Mouse (Mus musculus): ENCODE data around the gene Ttc21b. TPM values are rescaled to one million over a fixed set of nuclear protein-coding genes. Genes with fewer than 3 reads are reported as not detected.

The Ttc21b gene
- polyA plus RNA-seq, 1 experiment from 2014 or later = 15.2 TPM

DNA sequence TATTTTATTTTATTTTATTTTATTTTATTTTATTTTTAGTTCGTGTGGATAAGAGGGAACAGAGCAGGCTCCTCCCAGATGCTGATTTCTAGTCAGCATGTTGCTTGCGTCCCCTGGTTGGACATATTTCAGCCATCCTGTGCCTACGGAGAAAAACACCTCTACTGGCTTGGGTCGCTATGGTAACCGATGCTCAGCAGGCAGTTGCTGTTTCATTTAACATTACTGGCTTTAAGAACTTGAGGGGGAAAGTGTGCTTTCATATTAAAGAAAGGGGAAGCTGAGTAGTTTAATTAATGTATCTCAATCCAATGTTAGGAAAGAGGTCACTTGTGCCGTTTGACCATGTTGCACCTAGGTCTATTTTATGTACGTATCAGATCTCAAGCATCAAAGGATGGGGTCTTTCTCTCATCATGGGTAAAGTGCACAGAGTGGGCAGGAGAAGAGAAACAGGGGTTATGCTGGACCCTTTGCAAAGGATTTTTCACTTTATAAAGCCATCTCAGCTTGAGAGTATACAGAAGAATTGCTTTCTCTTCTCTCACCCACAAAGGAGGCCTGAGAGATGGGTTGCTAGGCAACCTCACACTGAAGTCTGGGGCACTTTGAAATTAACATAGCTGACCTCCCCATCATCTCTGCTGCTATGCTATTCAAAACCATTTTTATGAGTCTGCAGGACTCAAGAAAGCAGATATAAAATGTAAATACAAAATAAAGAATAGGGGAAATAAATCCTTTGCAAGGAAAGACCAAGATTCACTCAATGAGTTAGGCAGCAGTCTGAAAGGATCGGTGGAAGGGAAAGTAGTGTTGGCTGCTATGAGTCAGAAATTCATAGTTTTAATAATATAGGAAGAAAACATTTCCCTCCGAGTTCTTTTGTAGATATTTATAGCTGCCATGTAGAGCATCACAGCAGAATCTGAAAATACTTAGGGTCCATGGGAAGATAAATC is 78.2 kb downstream of the Ttc21b start:
- peaks cover 5% of the 10 kb centered on the region; the same call in 1 of the 2 replicates for H3K4me1 ChIP-seq (ENCODE audit: insufficient read depth, low read length)
- ATAC-seq (ENCODE audit: low FRiP score, low TSS enrichment) = no peak
- H3K27ac ChIP-seq (ENCODE audit: low read length) = no peak overlapping the region
- no peak overlapping the region for H3K4me3 ChIP-seq (ENCODE audit: low read length)
- no peak overlapping the region for H3K4me2 ChIP-seq (replicated peaks; ENCODE audit: low read depth, low read length)
- H3K27me3 ChIP-seq (ENCODE audit: insufficient read depth, low read length) = peaks cover 6% of the 10 kb centered on the region; the same call in 1 of the 2 replicates
- no peaks in the 10 kb centered on the region for H3K9me3 ChIP-seq (ENCODE audit: low read length)
- WGBS = 76% methylated on average over 9 of the region's 9 CpGs
- H3K9ac ChIP-seq (replicated peaks; ENCODE audit: low read length) = no peak overlapping the region
- no peaks in the 10 kb centered on the region for H3K36me3 ChIP-seq (ENCODE audit: insufficient read depth, low read length)

DNA sequence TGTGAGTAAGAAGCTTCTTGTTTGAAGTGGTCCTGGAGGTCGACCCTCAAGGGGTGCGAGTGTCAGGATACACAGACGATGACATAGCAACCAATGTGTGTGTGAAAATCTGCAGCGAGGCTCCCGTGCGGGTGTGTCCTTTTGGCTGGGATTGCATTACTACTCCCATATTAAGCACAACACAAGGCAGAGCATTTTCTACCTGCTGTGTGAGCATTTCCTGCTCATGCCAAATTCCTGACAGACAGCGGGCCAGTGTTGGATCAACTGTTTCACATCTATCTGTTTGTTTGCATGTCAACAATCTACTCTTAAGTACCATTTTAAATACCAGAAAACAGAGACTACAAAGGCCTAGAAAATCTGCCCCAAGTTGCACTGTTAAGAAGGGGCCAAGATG is 79.4 kb downstream of the Ttc21b start:
- no peak for ATAC-seq (ENCODE audit: low FRiP score, low TSS enrichment)
- H3K27me3 ChIP-seq (ENCODE audit: insufficient read depth, low read length) = peaks cover 6% of the 10 kb centered on the region; the same call in 1 of the 2 replicates
- WGBS = 66% methylated on average over 7 of the region's 7 CpGs

DNA sequence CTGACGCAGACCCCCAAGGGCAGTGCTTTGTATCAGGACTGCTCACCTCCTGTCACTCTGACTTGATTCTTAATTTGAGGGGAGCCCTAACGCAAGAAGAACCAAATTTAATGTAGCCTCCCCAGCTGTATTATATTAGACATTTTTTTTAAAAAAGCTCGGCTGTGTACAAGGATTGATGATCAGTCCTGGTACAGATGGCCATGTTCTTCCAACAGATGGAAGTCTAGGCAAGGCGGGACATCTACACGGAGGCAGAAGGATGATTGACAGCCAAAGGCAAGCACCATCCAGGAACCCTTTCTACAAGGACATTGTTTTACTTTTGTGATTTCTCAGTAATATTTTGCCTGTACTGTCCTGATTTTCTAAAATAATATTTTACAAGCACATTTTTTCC is 83.3 kb downstream of the Ttc21b start:
- 0 out of 2 replicates have a peak, but pooled peaks cover 2% of the 10 kb centered on the region for H3K4me1 ChIP-seq (ENCODE audit: insufficient read depth, low read length)
- H3K4me2 ChIP-seq (replicated peaks; ENCODE audit: low read depth, low read length) = no peak overlapping the region
- no peak overlapping the region for H3K9ac ChIP-seq (replicated peaks; ENCODE audit: low read length)
- no peak overlapping the region for H3K27ac ChIP-seq (ENCODE audit: low read length)
- H3K36me3 ChIP-seq (ENCODE audit: insufficient read depth, low read length) = no peaks in the 10 kb centered on the region
- no peaks in the 10 kb centered on the region for H3K9me3 ChIP-seq (ENCODE audit: low read length)
- ATAC-seq (ENCODE audit: low FRiP score, low TSS enrichment) = no peak
- H3K4me3 ChIP-seq (ENCODE audit: low read length) = no peak overlapping the region
- peaks cover 6% of the 10 kb centered on the region; the same call in 1 of the 2 replicates for H3K27me3 ChIP-seq (ENCODE audit: insufficient read depth, low read length)
- 76% methylated on average over 5 of the region's 5 CpGs for WGBS

More for the DNA sequence above, 79.4 kb downstream of the Ttc21b start:
- no peaks in the 10 kb centered on the region for H3K9me3 ChIP-seq (ENCODE audit: low read length)
- no peak overlapping the region for H3K4me3 ChIP-seq (ENCODE audit: low read length)
- H3K9ac ChIP-seq (replicated peaks; ENCODE audit: low read length) = no peak overlapping the region
- H3K27ac ChIP-seq (ENCODE audit: low read length) = no peak overlapping the region
- no peak overlapping the region for H3K4me2 ChIP-seq (replicated peaks; ENCODE audit: low read depth, low read length)
- H3K4me1 ChIP-seq (ENCODE audit: insufficient read depth, low read length) = peaks cover 5% of the 10 kb centered on the region; the same call in 1 of the 2 replicates
- no peaks in the 10 kb centered on the region for H3K36me3 ChIP-seq (ENCODE audit: insufficient read depth, low read length)

DNA sequence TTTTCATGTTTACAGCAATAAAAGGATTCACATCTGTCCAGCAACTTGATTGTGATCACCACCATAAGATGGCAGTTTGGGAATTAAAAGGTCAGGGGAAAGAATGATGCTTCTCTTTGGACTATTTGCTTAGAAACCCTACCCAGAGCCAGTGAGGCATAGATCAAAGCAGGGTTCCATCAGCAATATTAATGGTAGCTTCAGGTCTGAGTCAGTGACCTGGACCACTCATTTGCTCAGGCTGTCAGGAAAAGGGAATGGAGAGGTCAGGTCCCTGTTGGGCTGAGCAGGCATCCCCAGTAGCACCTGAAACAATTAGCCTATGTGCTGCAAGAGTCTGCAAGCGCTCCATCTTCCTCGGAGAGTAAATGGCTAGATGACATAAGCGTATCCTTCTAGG is 84.8 kb downstream of the Ttc21b start:
- Histone ChIP-seq H3K9me3 (ENCODE audit: low read length) (no peaks in the 10 kb centered on the region), H3K4me1 (ENCODE audit: insufficient read depth, low read length) (0 out of 2 replicates have a peak, but pooled peaks cover 2% of the 10 kb centered on the region), H3K4me3 (ENCODE audit: low read length) (no peak overlapping the region), H3K4me2 (replicated peaks; ENCODE audit: low read depth, low read length) (peak overlapping the region; percentile 28), H3K9ac (replicated peaks; ENCODE audit: low read length) (no peak overlapping the region), H3K36me3 (ENCODE audit: insufficient read depth, low read length) (no peaks in the 10 kb centered on the region), H3K27me3 (ENCODE audit: insufficient read depth, low read length) (peaks cover 6% of the 10 kb centered on the region; the same call in 1 of the 2 replicates), H3K27ac (ENCODE audit: low read length) (no peak overlapping the region)
- 51% methylated on average over 3 of the region's 3 CpGs for WGBS
- peak; percentile 91 for ATAC-seq (ENCODE audit: low FRiP score, low TSS enrichment)

DNA sequence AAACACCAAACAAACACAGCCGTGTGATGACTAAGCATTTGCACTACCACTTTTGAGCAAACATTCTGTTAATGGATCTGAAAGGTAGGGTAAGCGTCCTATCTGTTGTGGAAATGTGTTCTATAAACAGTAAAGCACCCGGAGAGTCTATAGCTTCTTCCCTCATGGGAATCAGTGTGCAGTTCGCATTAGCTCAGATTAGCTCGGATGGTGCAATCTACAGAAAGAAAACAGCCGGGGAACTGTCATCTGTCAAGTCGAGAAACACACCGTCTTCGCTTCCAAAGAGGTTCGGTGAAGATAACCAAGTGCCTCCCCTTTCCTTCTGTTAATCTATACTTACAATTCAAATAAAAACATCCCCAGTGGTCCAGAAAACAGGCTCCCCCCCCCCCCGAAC is 85.7 kb downstream of the Ttc21b start:
- 0 out of 2 replicates have a peak, but pooled peaks cover 2% of the 10 kb centered on the region for H3K4me1 ChIP-seq (ENCODE audit: insufficient read depth, low read length)
- no peak overlapping the region for H3K4me2 ChIP-seq (replicated peaks; ENCODE audit: low read depth, low read length)
- no peaks in the 10 kb centered on the region for H3K9me3 ChIP-seq (ENCODE audit: low read length)
- H3K36me3 ChIP-seq (ENCODE audit: insufficient read depth, low read length) = no peaks in the 10 kb centered on the region
- no peak for ATAC-seq (ENCODE audit: low FRiP score, low TSS enrichment)
- H3K27me3 ChIP-seq (ENCODE audit: insufficient read depth, low read length) = peaks cover 6% of the 10 kb centered on the region; the same call in 1 of the 2 replicates
- no peak overlapping the region for H3K9ac ChIP-seq (replicated peaks; ENCODE audit: low read length)
- H3K4me3 ChIP-seq (ENCODE audit: low read length) = no peak overlapping the region
- 43% methylated on average over 11 of the region's 11 CpGs for WGBS
- H3K27ac ChIP-seq (ENCODE audit: low read length) = no peak overlapping the region

DNA sequence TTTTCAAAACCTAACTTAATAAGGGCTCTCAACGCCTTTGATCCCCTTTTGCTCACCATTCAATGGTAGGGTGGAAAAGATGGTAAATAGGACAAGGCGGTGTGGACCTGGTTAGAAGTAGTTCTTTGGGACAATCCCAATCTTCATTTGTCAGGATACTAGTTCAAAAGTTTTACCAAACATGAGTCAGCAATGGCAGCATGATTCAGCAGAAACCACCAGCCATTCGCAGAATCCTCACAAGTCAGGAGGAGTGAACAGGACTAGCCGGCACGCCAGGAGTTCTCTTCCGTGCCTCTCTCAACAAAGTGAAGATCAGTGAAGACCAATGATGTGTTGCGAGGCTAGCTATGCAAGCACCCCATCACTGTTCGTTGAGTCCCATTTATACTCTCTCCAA is 91.4 kb downstream of the Ttc21b start:
- H3K9me3 ChIP-seq (ENCODE audit: low read length) = no peaks in the 10 kb centered on the region
- WGBS = 92% methylated on average over 8 of the region's 8 CpGs
- no peaks in the 10 kb centered on the region for H3K4me1 ChIP-seq (ENCODE audit: insufficient read depth, low read length)
- H3K9ac ChIP-seq (replicated peaks; ENCODE audit: low read length) = no peak overlapping the region
- no peak overlapping the region for H3K4me3 ChIP-seq (ENCODE audit: low read length)
- no peaks in the 10 kb centered on the region for H3K36me3 ChIP-seq (ENCODE audit: insufficient read depth, low read length)
- no peak for ATAC-seq (ENCODE audit: low FRiP score, low TSS enrichment)
- no peak overlapping the region for H3K27ac ChIP-seq (ENCODE audit: low read length)
- no peak overlapping the region for H3K4me2 ChIP-seq (replicated peaks; ENCODE audit: low read depth, low read length)
- no peaks in the 10 kb centered on the region for H3K27me3 ChIP-seq (ENCODE audit: insufficient read depth, low read length)

DNA sequence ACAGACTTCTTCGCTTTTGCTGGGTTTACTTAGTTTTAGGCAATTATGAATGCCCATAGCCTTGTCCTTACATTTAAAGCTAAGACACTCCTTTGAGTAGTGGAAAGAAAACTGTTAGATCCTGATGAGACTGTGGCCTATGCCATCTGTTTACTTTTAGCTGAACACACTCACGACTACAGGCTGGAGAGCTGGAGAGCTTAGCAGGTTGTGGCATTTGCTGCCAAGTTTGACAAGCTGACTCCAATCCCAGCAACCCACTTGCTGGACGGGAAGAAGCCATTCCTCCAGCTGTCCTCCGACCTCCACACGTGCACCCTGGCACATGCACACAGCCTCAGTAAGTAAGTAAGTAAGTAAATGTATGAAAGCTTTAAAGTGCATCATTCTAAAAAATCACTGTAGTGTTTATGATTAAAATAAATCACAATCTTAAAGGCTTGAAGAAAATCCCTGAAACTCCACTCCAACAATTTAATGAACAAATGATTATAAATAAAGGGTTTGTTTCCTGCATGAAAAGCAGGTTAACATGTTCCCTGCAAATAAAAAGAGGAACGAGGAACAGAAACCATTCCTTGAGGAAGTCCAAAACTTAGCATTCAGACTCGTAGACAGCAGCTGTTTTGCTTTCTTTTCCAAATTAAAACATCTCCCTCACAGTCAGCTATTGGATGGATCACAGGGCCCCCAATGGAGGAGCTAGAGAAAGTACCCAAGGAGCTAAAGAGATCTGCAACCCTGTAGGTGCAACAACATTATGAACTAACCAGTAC is 98.1 kb downstream of the Ttc21b start:
- no peak overlapping the region for H3K4me3 ChIP-seq (ENCODE audit: low read length)
- 61% methylated on average over 7 of the region's 7 CpGs for WGBS
- H3K9me3 ChIP-seq (ENCODE audit: low read length) = no peaks in the 10 kb centered on the region
- ATAC-seq (ENCODE audit: low FRiP score, low TSS enrichment) = no peak
- no peak overlapping the region for H3K27ac ChIP-seq (ENCODE audit: low read length)
- no peak overlapping the region for H3K9ac ChIP-seq (replicated peaks; ENCODE audit: low read length)
- no peaks in the 10 kb centered on the region for H3K27me3 ChIP-seq (ENCODE audit: insufficient read depth, low read length)
- no peaks in the 10 kb centered on the region for H3K4me1 ChIP-seq (ENCODE audit: insufficient read depth, low read length)
- no peaks in the 10 kb centered on the region for H3K36me3 ChIP-seq (ENCODE audit: insufficient read depth, low read length)
- no peak overlapping the region for H3K4me2 ChIP-seq (replicated peaks; ENCODE audit: low read depth, low read length)

DNA sequence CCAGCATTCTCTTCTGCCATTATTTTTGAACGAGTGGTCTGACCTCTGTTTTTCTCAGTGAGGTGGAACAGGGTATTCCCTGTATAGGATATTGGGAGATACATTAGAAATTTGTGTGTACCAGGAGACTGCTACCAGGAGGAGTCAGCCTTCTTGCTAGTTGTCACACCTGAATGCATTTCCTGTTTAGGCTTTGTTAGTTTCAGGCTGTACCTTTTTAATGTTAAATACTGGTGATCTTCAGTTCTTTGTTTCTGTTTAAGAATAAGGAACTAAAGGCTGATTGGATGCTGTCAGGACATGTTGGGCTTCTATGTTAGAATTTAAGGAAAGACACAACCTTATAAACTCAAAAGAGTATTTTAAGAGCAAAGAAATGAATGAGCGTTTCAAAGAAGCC is 105.0 kb downstream of the Ttc21b start:
- ATAC-seq (ENCODE audit: low FRiP score, low TSS enrichment) = no peak
- H3K9ac ChIP-seq (replicated peaks; ENCODE audit: low read length) = no peak overlapping the region
- H3K4me1 ChIP-seq (ENCODE audit: insufficient read depth, low read length) = 0 out of 2 replicates have a peak, but pooled peaks cover 6% of the 10 kb centered on the region
- no peaks in the 10 kb centered on the region for H3K36me3 ChIP-seq (ENCODE audit: insufficient read depth, low read length)
- 62% methylated on average over 2 of the region's 2 CpGs for whole genome bisulfite sequencing
- no peaks in the 10 kb centered on the region for H3K9me3 ChIP-seq (ENCODE audit: low read length)
- no peaks in the 10 kb centered on the region for H3K27me3 ChIP-seq (ENCODE audit: insufficient read depth, low read length)
- H3K27ac ChIP-seq (ENCODE audit: low read length) = no peak overlapping the region
- no peak overlapping the region for H3K4me2 ChIP-seq (replicated peaks; ENCODE audit: low read depth, low read length)
- no peak overlapping the region for H3K4me3 ChIP-seq (ENCODE audit: low read length)

DNA sequence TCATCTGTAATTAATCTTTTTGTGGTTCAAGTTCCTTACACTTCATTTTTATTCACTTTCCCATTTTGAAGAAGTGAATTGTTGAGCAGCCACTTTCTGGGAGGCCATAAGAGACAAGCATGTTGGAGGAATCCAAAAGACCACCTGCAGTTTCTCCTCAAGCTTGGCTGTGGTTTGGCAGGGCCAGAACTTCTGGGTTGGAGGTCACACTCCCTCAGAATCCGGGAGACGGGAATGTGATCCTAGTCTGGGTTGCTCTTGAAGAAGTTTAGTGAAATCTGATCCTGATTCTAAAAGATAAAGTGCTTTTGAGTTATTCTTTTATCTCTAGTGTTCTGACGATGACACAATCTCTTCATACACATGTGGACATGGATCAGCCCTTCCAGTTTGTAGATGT is 105.9 kb downstream of the Ttc21b start:
- Histone ChIP-seq H3K9me3 (ENCODE audit: low read length) (no peaks in the 10 kb centered on the region), H3K4me3 (ENCODE audit: low read length) (no peak overlapping the region), H3K36me3 (ENCODE audit: insufficient read depth, low read length) (no peaks in the 10 kb centered on the region), H3K27me3 (ENCODE audit: insufficient read depth, low read length) (no peaks in the 10 kb centered on the region), H3K9ac (replicated peaks; ENCODE audit: low read length) (no peak overlapping the region), H3K4me1 (ENCODE audit: insufficient read depth, low read length) (0 out of 2 replicates have a peak, but pooled peaks cover 6% of the 10 kb centered on the region), H3K4me2 (replicated peaks; ENCODE audit: low read depth, low read length) (no peak overlapping the region), H3K27ac (ENCODE audit: low read length) (no peak overlapping the region)
- WGBS = 19% methylated on average over 3 of the region's 3 CpGs
- ATAC-seq (ENCODE audit: low FRiP score, low TSS enrichment) = no peak

Measured in kidney, embryonic 16.5 days (tissue).